Mouse (Mus musculus): ENCODE measurements around the gene St6galnac3. TPM values are rescaled to one million over a fixed set of nuclear protein-coding genes. Genes with fewer than 3 reads are reported as not detected.

Gene St6galnac3
- polyA plus RNA-seq, 1 experiment from 2014 or later, result 34.1 TPM

GRCm38 (mm10) chr3:153720922-153721321 lies 4.1 kb downstream of the St6galnac3 start:
- Histone ChIP-seq H3K27ac (ENCODE audit: low read depth) (no peak overlapping the region; the same call in 1 of the 2 replicates), H3K27me3 (ENCODE audit: insufficient read depth, low read length) (no peaks in the 10 kb centered on the region), H3K4me1 (ENCODE audit: insufficient read depth) (peaks cover 22% of the 10 kb centered on the region), H3K9me3 (ENCODE audit: low read depth, low read length) (no peaks in the 10 kb centered on the region), H3K9ac (no peak overlapping the region), H3K4me3 (ENCODE audit: low read depth, low read length) (no peak overlapping the region), H3K36me3 (ENCODE audit: insufficient read depth) (no peaks in the 10 kb centered on the region), H3K4me2 (0 out of 2 replicates have a peak overlapping the region, but pooled peaks have one; percentile 7)
- TF ChIP-seq CTCF (IDR thresholded peaks at IDR 0.05; ENCODE audit: low read depth), result no peak
- DNase-seq (no peak), ATAC-seq (ENCODE audit: insufficient read depth) (no peak)
- 67% methylated on average over 4 of the region's 4 CpGs for WGBS

GRCm38 (mm10) chr3:153720296-153720695 lies 4.7 kb downstream of the St6galnac3 start:
- peaks cover 24% of the 10 kb centered on the region for H3K4me1 ChIP-seq (ENCODE audit: insufficient read depth)
- H3K9ac ChIP-seq, result no peak overlapping the region
- DNase-seq (no peak), ATAC-seq (ENCODE audit: insufficient read depth) (no peak)
- peak overlapping the region; percentile 55; the same call in 1 of the 2 replicates for H3K27ac ChIP-seq (ENCODE audit: low read depth)
- WGBS, result 46% methylated on average over 3 of the region's 3 CpGs
- H3K36me3 ChIP-seq (ENCODE audit: insufficient read depth), result no peaks in the 10 kb centered on the region
- no peaks in the 10 kb centered on the region for H3K9me3 ChIP-seq (ENCODE audit: low read depth, low read length)
- no peak overlapping the region for H3K4me3 ChIP-seq (ENCODE audit: low read depth, low read length)
- no peaks in the 10 kb centered on the region for H3K27me3 ChIP-seq (ENCODE audit: insufficient read depth, low read length)
- no peak overlapping the region for H3K4me2 ChIP-seq
- no peak for TF ChIP-seq CTCF (IDR thresholded peaks at IDR 0.05; ENCODE audit: low read depth)

GRCm38 (mm10) chr3:153719256-153719970 lies 5.6 kb downstream of the St6galnac3 start:
- Histone ChIP-seq H3K4me2 (0 out of 2 replicates have a peak overlapping the region, but pooled peaks have one; percentile 0), H3K9me3 (ENCODE audit: low read depth, low read length) (no peaks in the 10 kb centered on the region), H3K4me1 (ENCODE audit: insufficient read depth) (peaks cover 25% of the 10 kb centered on the region), H3K27me3 (ENCODE audit: insufficient read depth, low read length) (no peaks in the 10 kb centered on the region), H3K4me3 (ENCODE audit: low read depth, low read length) (no peak overlapping the region), H3K9ac (no peak overlapping the region), H3K36me3 (ENCODE audit: insufficient read depth) (no peaks in the 10 kb centered on the region), H3K27ac (ENCODE audit: low read depth) (peak overlapping the region; percentile 55)
- TF ChIP-seq CTCF (IDR thresholded peaks at IDR 0.05; ENCODE audit: low read depth), result no peak
- ATAC-seq (ENCODE audit: insufficient read depth) (peak; percentile 71), DNase-seq (peak; percentile 72)
- WGBS, result 49% methylated on average over 9 of the region's 9 CpGs

- ATAC-seq (ENCODE audit: insufficient read depth), result no peak
Observed at GRCm38 (mm10) chr3:153718724-153719123, 6.2 kb downstream of the St6galnac3 start.

GRCm38 (mm10) chr3:153717742-153718141 lies 7.2 kb downstream of the St6galnac3 start:
- ATAC-seq (ENCODE audit: insufficient read depth), result no peak
- DNase-seq, result no peak
- H3K9ac ChIP-seq, result no peak overlapping the region
- no peaks in the 10 kb centered on the region for H3K9me3 ChIP-seq (ENCODE audit: low read depth, low read length)
- H3K4me1 ChIP-seq (ENCODE audit: insufficient read depth), result peaks cover 20% of the 10 kb centered on the region
- H3K27ac ChIP-seq (ENCODE audit: low read depth), result no peak overlapping the region
- no peak overlapping the region for H3K4me3 ChIP-seq (ENCODE audit: low read depth, low read length)
- no peak overlapping the region for H3K4me2 ChIP-seq
- H3K27me3 ChIP-seq (ENCODE audit: insufficient read depth, low read length), result no peaks in the 10 kb centered on the region
- WGBS, result 84% methylated on average over 7 of the region's 7 CpGs
- no peak for TF ChIP-seq CTCF (IDR thresholded peaks at IDR 0.05; ENCODE audit: low read depth)
- H3K36me3 ChIP-seq (ENCODE audit: insufficient read depth), result no peaks in the 10 kb centered on the region

More at GRCm38 (mm10) chr3:153718724-153719123, 6.2 kb downstream of the St6galnac3 start:
- Histone ChIP-seq H3K27ac (ENCODE audit: low read depth) (no peak overlapping the region), H3K4me1 (ENCODE audit: insufficient read depth) (peaks cover 21% of the 10 kb centered on the region), H3K4me2 (no peak overlapping the region), H3K4me3 (ENCODE audit: low read depth, low read length) (no peak overlapping the region), H3K9me3 (ENCODE audit: low read depth, low read length) (no peaks in the 10 kb centered on the region), H3K27me3 (ENCODE audit: insufficient read depth, low read length) (no peaks in the 10 kb centered on the region), H3K36me3 (ENCODE audit: insufficient read depth) (no peaks in the 10 kb centered on the region), H3K9ac (no peak overlapping the region)
- WGBS, result 47% methylated on average over 8 of the region's 8 CpGs
- TF ChIP-seq CTCF (IDR thresholded peaks at IDR 0.05; ENCODE audit: low read depth), result no peak
- no peak for DNase-seq

- ATAC-seq (ENCODE audit: insufficient read depth) (no peak), DNase-seq (peak; percentile 40)
- Histone ChIP-seq H3K9ac (no peak overlapping the region), H3K4me2 (no peak overlapping the region), H3K27me3 (ENCODE audit: insufficient read depth, low read length) (no peaks in the 10 kb centered on the region), H3K4me3 (ENCODE audit: low read depth, low read length) (no peak overlapping the region), H3K27ac (ENCODE audit: low read depth) (no peak overlapping the region), H3K36me3 (ENCODE audit: insufficient read depth) (no peaks in the 10 kb centered on the region), H3K9me3 (ENCODE audit: low read depth, low read length) (no peaks in the 10 kb centered on the region), H3K4me1 (ENCODE audit: insufficient read depth) (peaks cover 20% of the 10 kb centered on the region)
- 50% methylated on average over 7 of the region's 7 CpGs for WGBS
- TF ChIP-seq CTCF (IDR thresholded peaks at IDR 0.05; ENCODE audit: low read depth), result no peak
Observed at GRCm38 (mm10) chr3:153715646-153716045, 9.3 kb downstream of the St6galnac3 start.

GRCm38 (mm10) chr3:153710545-153710944 lies 14.4 kb downstream of the St6galnac3 start:
- no peak overlapping the region for H3K4me2 ChIP-seq
- H3K9ac ChIP-seq, result no peak overlapping the region
- no peaks in the 10 kb centered on the region for H3K27me3 ChIP-seq (ENCODE audit: insufficient read depth, low read length)
- H3K9me3 ChIP-seq (ENCODE audit: low read depth, low read length), result no peaks in the 10 kb centered on the region
- H3K27ac ChIP-seq (ENCODE audit: low read depth), result no peak overlapping the region
- no peak overlapping the region for H3K4me3 ChIP-seq (ENCODE audit: low read depth, low read length)
- 49% methylated on average over 1 of the region's 1 CpGs for WGBS
- H3K4me1 ChIP-seq (ENCODE audit: insufficient read depth), result peaks cover 5% of the 10 kb centered on the region; the same call in 1 of the 2 replicates
- no peaks in the 10 kb centered on the region for H3K36me3 ChIP-seq (ENCODE audit: insufficient read depth)
- TF ChIP-seq CTCF (IDR thresholded peaks at IDR 0.05; ENCODE audit: low read depth), result no peak
- ATAC-seq (ENCODE audit: insufficient read depth), result no peak
- DNase-seq, result peak; percentile 34
